Mouse (Mus musculus) B cell, adult 62 days (primary cell): ENCODE measurements around the gene Gm28961. TPM values are rescaled to one million over a fixed set of nuclear protein-coding genes. Genes with fewer than 3 reads are reported as not detected.

ENCODE experiments used
- total RNA-seq: library from RNA; stranded (reverse); gene quantifications from 4 replicates; pipeline ENCODE4 v1.2.4, GENCODE M21; 2023

The Gm28961 gene
- total RNA-seq: not detected in 4 replicates

GRCm38 (mm10) chrY:57705397-57705796 is at the start of gene Gm28961:
Gene Gm28961 (plus strand): TSS chrY:57705697.

Other genes starting within 250 kb of the Gm28961 start
- not detected in 4 replicates for gene Gm21943, start 172.0 kb upstream of the Gm28961 start, total RNA-seq